Mouse (Mus musculus): ENCODE measurements around the gene Slc29a4.

Slc29a4 gene

DNA sequence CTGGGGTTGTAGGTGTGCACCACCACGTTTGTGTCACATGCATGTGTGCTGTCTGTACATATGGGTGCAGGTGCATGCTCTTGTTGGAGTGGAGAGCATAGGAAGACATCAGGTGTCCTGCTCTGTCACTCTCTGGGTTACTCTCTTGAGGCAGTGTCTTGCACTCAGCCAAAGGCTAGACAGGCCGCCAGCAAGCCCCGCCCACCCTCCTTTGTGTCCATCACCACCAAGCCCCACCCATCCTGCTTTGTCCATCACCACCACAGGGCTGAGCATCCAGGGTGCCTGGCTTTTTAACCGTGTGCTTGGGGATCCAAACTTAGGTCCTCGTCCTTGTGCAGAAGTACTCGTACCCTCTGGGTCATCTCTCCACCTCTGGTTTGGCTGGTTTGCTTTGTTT, 3.9 kb downstream of the Slc29a4 start:
- no peak for DNase-seq (ENCODE audit: low spot score)

DNA sequence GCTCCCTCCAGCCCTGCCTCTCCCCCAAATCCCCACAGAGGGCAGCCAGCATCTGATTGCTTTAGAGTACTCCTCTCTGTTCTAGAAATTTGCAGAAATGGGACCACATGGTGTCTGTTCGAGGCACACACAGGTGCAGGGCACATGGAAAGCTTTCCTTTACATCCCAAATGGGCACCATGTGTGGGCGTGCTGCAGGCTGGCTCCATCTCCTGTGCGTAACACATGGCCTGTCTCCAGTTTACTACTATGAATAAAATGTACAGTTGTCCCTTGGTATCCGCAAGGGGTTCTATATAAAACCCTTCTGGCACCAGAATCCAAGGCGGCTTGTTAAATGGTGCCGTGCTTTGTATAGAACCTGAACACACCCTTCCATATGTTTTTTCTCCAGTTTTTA, 4.6 kb downstream of the Slc29a4 start:
- no peak for DNase-seq (ENCODE audit: low spot score)

DNA sequence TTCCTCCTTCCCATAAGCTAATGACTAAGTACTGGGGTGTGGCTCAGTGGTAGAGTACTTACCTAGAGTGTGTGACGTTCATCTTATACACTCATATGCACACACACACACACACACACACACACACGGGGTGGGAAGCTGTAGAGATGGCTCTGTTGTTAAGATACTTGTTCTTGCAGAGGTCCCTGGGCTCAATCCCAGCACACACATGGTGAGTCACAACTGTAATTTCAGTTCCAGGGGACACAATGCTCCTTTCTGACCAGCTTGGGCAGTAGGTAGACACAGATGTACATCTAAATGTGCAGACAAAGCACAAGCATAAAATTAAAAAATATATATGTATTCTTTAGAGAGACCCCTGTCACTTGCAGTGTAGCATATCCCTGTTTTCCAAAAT, 5.4 kb downstream of the Slc29a4 start:
- DNase-seq (ENCODE audit: low spot score) = no peak

DNA sequence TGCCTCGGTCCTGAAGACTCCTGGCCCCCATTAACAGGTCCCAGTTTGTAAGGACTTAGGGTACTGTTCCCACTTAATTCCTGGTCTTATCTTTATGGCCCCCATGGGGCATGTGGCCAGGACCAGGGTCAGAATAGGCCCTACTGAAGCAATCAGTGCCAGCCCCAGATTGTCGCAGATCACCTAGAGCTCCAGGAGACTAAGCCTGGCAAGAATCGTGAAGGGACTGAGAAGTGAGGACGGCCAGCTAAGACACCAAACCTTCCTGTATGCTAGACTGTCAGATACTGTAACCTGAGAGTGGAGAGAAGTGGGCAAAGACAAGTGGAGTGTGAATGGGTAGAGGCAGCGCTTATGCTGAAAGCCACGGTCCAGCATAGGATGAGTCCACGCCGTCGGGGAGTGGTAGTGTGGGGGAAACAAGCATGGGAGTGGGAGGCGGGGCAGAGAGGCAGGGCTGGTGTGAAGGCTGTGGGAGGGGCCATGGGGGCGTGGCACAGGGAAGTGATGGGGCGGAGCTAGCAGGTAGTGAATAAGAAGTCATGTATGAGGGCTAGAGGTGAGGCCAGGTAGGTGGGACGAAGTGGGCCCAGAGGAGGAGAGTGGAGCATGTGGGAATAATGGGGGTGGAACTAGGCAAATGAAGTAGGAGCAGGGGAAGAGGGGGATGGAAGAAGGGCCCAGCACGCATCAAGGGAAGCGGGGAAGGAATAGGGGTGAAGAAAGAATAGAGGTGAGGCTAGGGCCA, 8.7 kb downstream of the Slc29a4 start:
- DNase-seq (ENCODE audit: low spot score) = peak; percentile 57

DNA sequence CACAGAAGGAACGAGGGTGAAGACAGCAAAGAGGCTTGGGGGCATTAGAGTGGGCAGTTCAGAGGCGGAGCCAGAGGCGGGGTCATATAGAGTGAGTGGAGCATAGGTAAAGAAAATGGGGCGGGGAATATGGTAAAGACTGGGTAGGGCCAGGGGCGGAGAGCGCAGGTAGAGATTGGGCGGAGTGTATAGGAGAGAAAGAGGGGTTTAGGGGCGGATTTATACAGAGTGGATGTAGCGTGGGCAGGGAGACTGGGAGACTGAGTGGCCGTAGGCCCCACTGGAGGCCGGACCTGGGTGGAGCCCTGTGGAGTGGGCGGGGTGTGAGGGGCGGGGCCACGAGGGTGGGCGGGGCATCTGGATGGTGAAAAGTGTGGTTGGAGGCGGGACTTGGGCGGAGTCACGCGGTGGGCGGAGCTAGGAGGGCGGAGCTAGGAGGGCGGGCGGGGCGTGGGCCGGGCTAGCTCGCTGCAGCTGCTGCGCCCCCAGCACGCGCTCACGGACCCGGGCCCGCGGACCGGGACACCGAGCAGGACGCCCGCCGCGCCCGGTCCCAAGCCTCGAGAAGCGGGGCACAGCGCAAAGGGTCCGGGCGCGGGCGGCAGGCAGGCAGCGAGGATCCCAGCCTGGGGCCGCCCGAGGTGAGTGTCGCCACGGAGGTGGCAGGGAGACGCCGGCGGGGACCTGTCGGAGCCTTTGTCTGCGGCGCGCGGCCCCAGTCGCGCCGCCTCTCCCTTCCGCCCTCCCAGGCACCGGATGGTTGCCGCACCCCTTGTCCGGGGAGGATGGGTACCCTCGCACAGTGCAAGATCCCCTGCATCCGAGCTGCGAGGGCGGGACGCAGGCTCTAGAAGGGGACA, 9.6 kb downstream of the Slc29a4 start:
- DNase-seq (ENCODE audit: low spot score) = peak; percentile 74

DNA sequence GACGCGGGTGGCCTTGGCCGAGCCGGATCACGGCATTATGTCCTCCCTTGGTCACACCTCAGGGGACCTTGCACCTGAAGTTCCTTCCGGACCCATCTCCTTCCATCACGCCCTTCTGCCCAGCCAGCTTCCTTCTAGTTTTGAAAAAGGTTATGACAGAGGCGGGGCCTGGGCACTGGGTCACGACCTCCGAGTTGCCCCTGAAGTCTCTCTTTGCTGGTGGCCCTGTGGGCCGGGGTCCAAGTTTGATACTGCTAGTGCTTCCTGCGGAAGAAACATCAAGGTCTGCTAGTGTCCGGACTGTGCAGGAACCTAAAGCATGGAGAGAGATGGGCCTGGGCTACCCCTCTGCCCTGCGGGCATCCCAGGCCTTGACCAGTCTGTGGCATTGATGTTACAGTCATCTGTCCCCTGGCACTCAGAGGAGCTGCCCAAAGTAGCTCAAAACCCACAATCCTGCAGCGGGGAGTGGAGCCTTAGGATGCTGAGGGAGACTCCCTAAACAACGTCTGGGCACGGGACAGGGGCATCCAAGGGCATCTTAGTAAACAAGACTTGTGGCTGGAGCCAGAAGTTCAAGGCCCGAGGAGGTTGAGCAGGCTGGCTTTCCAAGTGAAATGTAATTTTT, 10.3 kb downstream of the Slc29a4 start:
- no peak for DNase-seq (ENCODE audit: low spot score)

DNA sequence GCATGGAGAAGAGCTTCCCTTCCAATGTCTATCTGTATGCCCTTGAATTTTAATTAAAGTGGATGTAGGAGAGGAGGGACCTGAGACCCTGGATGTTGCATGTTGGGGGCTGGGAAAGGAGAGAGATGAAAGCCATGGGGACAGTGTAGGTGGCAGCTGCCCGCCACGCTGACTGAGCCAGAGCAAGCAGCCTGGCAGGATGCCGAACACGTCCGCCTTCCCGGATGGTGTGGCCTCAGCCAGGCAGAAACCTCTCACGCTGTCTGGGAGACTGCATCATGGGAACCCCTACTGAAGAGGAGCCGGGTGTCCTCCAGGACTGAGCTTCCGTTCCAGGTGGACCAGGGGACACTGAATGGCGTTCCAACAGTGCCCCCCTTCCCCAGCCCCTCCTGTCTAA, 11.3 kb downstream of the Slc29a4 start:
- DNase-seq (ENCODE audit: low spot score) = no peak

DNA sequence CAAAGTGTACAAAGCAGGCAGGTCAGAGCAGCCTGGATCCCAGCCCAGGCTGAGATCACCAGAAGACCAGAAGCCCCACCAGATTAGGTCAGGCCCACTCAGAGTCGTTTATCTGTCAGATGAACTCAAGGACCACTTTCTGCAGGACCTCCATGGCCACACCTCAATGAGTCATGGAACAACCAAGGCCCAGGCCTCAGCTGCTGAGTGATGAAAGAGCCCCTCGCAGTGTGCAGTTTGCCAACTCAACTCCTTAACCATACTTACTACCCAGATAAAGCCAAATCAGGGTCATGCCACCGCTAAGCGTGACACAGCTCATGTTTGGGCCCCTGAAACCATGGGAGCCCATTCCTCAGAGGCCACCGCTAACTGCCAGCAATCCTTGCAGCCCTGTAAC, 15.4 kb downstream of the Slc29a4 start:
- no peak for DNase-seq (ENCODE audit: low spot score)

DNA sequence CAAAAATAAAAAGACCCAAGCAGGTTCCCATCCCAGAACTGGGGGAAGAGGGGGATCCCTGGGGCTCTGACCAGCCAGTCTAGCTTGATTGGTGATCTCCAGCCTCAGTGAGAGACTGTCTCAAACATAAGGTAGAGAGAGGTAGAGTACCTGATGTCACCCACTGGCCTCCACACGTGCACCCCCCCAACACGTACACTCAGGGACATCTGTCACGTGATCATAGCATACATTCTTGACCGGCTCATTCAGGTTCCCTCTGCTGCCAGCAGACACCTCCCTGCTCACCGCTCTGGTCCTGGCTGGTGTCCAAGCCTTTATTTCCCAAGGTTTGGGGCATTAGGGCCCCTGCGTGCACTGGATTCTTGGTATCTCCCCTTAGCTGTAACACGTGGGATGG, 17.1 kb downstream of the Slc29a4 start:
- DNase-seq (ENCODE audit: low spot score) = no peak

DNA sequence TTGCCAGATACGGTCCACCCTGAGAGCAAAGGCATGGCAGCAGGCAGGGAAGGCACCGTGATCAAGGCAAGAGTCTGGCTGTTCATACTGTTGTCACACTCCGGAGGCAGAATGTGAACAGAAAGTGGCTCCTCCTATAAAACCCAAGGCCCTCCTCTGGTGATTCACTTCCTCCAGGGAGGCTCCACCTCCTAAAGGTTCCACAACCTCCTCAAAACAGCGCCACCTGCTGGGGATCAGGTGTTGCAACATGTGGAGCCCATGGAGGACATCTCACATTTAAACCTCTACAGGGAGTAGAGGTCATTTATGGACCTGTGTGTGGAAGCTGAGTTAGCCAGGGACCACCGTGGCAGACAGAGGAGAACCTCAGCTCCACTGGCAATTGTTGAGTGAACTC, 20.1 kb downstream of the Slc29a4 start:
- no peak for DNase-seq (ENCODE audit: low spot score)

DNA sequence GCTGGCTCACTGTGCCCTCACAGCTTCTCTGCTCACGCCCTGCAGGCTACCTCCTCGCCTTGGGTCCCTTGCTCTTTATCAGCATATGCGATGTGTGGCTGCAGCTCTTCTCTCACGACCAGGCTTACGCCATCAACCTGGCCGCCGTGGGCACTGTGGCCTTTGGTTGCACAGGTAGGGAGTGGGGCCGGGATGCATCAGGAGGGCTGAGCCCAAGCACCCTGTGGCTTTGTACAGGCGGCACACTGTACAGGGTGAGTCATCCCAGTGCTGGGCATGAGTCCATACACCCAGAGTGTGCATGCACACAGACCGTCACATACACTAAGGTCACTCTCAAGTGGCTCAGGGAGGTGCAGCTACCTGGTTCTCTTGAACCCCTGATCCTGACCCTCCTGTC, 21.7 kb downstream of the Slc29a4 start:
- no peak for DNase-seq (ENCODE audit: low spot score)

DNA sequence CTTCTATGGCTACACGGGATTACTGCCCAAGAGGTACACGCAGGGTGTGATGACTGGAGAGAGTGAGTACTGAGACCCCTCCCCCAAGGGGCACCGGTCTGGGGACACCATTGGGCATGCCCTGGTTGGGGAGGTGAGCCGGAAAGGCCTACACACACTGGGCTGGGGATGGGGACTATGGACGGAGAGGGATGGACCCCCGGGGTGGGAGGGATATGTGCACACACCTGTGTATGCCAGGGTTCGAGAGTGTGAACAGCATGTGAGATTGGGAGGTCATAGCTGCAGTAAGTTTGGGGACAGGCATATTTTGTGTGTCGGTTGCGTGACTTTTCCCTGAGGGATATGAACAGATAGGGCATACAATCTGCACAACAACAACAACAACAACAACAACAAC, 22.7 kb downstream of the Slc29a4 start:
- no peak for DNase-seq (ENCODE audit: low spot score)

DNA sequence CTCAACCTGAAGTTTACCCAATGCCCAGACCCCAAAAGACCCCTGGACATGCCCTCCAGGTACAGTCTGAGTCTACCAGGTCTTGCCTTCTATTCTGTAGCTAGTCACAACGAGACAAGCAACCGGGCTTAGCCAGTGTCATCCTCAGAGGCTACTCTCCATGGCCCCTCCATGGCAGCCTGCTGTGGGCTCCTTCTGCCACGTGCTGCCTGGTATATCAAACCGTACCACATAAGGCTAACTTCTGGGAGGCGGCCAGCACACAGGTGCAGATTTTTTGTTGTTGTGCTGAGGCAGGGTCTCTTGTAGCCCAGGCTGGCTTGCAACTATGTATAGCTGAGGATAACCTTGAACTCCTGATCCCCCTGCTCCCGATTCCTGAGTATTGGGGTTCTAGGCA, 23.7 kb downstream of the Slc29a4 start:
- no peak for DNase-seq (ENCODE audit: low spot score)

DNA sequence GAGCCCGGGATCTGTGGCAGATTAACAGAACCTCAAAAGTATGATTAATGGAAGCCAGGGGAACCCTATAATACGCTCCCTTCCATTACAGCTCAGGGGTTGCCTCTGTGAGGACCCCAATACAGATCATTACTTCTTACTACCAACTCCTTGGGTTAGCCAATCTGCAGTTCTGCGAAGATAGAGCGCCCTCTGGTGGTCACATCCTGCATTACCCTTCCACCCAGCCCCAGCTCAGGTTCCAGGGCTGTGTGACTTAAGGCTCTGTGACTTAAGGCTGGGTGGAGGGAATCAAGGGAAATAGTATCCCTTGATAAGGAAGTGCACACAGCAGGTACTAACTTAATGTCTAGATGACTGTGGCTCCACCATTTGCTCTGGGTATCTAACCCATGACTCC, 25.7 kb downstream of the Slc29a4 start:
- peak; percentile 66 for DNase-seq (ENCODE audit: low spot score)

DNA sequence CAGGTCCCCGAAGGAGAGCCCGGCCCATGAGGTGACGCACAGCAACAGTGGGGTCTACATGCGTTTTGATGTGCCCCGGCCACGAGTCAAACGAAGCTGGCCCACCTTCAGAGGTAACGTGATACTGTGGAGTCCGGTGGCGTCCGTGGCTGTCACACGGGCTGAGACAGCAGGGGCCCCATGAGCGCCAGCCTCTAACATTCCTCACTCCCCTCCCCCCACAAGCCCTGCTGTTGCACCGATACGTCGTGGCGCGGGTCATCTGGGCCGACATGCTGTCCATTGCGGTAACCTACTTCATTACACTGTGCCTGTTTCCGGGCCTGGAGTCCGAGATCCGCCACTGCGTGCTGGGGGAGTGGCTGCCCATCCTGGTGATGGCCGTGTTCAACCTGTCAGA, 26.2 kb downstream of the Slc29a4 start:
- DNase-seq (ENCODE audit: low spot score) = no peak

DNA sequence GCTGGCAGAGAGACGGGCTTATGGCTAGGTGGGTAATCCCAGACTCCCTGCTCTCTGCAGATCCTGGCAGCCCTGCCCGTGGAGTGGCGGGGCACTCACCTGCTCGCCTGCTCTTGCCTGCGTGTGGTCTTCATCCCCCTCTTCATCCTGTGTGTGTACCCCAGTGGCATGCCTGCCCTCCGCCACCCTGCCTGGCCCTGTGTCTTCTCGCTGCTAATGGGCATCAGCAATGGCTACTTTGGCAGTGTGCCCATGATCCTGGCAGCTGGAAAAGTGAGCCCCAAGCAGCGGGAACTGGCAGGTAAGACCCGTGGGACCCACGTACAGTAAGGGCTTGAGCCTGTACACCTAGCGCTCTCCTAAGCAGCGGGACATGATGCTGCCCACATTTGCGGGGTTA, 27.6 kb downstream of the Slc29a4 start:
- DNase-seq (ENCODE audit: low spot score) = no peak

DNA sequence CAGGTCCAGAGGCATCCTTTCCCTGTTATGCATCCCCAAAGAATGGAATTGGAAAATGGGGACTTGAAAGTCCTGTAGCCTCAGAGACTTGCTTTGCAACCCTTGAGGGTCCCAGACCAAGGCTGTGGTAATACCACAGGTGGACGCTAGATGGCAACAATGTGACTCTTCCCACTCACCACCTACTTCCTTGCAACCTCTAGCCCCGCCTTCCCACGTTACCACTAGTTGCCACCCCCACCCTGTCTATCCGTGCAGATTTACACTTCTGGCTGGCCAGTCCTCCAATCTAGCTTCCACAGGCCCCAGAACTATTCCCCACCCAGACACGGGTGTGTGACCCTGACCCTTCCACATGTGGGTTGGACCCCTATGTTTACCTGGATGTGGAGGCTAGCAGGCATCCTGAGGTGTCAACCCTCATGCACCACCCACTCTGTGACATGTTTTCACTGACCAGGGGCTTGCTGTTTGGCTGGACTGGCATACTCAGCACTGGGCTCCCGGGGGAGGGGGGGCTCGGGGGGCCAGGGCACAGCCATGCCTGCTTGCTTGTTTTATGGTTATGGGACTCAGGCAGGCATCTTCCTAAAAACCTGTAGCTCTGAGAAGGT, 31.3 kb downstream of the Slc29a4 start:
- peak; percentile 61 for DNase-seq (ENCODE audit: low spot score)

DNA sequence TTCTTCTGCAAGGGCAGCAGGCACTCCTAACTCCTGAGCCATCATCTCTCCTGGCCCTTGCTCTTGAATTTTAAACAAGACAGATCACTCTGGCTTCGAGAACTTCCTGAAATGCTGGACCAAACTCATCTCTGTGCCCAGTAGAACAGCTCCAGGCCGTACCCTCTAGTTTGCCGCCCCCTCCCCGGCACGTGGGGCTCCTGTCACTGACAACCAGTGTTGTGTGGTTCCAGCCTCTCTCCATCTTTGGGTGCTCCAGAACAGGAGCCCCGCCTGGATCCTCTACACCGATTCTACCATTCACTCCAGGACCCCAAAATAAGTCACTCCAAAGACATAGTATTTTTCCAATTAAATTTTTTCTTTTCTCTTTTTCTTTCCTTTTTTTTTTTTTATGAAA, 32.0 kb downstream of the Slc29a4 start:
- no peak for DNase-seq (ENCODE audit: low spot score)

DNA sequence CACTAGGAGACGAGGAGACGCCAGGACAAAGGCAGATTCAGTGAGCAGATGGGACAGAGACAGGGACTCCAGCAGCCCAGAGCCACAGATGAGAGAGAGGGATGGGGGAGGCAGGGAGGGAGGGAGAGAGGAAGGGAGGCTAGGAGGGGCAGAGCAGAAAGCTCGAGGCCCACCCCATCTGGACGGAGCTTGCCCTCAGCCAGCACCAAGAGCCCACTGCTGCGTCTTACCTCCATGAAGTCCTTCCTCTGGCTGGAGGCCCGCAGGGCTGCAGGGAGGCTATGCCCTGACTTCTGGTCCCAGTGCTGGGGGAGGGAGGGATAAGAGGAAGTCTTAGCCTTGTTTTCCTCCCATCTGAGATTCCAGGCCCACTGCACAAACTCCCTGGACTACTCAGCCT, 34.4 kb downstream of the Slc29a4 start:
- no peak for DNase-seq (ENCODE audit: low spot score)

DNA sequence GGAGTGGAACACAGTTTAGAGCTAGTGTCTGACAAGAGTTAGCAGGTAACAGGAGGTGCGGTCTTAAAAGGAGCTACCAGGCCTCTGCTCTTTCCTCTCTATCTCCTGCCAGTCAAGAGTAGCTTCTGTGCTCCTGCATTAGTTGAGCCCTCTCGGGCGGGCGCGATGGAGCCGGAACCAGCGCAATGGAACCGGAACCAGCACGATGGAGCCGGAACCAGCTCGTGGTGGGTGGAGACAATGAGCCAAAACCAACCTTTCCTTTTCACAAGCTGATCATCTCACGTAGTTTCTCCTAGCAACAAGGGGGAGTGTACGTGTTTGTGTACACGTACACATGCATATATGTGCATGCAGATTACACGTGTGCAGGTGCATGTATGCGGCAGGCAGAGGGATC, 36.0 kb downstream of the Slc29a4 start:
- no peak for DNase-seq (ENCODE audit: low spot score)

DNA sequence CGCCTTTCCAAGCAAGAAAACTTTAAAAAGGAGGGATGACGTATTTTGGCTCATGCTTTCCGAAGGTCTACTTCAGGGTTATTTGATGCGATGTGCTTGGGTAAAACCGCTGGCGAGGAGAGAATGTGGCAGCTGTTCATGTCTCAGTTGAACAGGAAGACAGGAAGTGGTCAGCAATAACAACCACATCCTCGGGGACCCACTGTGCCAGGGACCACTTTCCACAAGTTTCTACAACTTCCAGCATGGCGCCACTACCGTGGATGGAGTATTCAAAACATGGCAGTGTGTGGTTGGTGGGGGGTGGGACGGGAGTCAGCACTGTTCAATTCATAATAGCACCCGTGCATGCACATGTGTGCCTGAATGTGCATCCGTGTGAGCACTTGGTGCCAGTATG, 38.0 kb downstream of the Slc29a4 start:
- no peak for DNase-seq (ENCODE audit: low spot score)

DNA sequence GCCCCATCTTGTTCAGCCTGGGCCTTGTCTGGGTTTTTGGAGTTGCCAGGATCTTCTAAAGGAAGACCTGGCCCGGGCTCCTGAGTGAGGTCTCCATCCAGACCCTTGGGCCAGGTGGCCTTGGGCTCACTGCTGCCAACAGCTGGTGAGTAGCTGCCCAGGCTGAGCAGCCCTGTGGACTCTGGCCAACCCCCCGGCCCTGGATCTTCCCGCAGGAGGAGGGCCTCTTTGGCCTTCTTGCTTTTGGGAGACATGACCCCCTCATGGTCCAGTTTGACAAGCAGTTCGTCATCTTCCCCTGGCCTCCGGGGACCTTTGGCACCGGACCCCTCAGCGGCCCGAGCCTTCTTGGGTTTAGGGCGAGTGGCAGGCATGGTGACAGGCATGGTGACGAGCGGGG, 39.6 kb downstream of the Slc29a4 start:
- no peak for DNase-seq (ENCODE audit: low spot score)

DNA sequence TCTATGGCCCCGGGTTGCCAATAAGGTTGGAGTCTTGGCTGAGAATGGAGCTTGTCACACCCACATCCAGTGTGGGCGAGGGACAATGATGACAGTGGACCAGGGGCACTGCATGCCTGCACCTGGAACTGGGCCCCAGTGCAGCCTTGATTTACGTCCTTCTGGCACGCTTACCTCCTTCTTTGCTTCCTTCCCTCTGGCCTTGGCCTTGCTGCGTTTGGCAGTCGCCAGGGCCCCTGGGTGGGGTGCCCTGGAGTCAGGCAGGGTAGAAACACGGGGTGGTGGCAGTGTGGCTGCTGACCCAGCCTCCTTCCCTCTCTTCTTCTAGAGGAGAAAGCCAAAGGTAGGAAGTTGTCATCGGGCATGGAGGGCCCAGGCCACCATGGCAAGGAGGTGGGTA, 47.6 kb downstream of the Slc29a4 start:
- no peak for DNase-seq (ENCODE audit: low spot score)

Measured in testis, postnatal 14 days (tissue).